ENCODE assay signal across 7 mouse cellular contexts in genomic region chr5:64378591-64379275, GRCm38 (mm10).
DNase-seq lines count a peak whose midpoint lies in the region; ATAC-seq lines count a peak whose summit lies in the region.

No protein-coding gene starts in this region.

- no peak overlapping the region for H3K9ac ChIP-seq in midbrain, embryonic 12.5 days (replicated peaks)
- H3K9ac ChIP-seq in midbrain, embryonic 14.5 days (replicated peaks; ENCODE audit: low read length) = no peak overlapping the region
- no peak overlapping the region for H3K9ac ChIP-seq in embryonic facial prominence, embryonic 14.5 days (ENCODE audit: low read depth, low read length)

- DNase-seq in midbrain, embryonic 14.5 days = no peak
- peak; percentile 54 for DNase-seq in embryonic facial prominence, embryonic 14.5 days (ENCODE audit: low spot score)
- DNase-seq in kidney, postnatal 10 days = peak; percentile 63
- DNase-seq in monocyte, adult 2 months (ENCODE audit: low read depth in 1 of 2, low spot score in 2 of 2) = peak; percentile 69 to 83
- no peak for DNase-seq in c-Kit-positive CD71-positive TER-119-positive erythroid progenitor cells, embryonic 14.5 days (ENCODE audit: low spot score)
- no peak for DNase-seq in right cerebral cortex, postnatal 4 days

- H3K27me3 ChIP-seq in midbrain, embryonic 12.5 days = no peaks in the 10 kb centered on the region
- no peaks in the 10 kb centered on the region for H3K27me3 ChIP-seq in midbrain, embryonic 14.5 days (ENCODE audit: control insufficient read depth, insufficient read depth, low read length)
- H3K27me3 ChIP-seq in embryonic facial prominence, embryonic 14.5 days (replicated peaks; ENCODE audit: control insufficient read depth, insufficient read depth, low read length) = no peaks in the 10 kb centered on the region

- no peak for ATAC-seq in midbrain, embryonic 12.5 days (ENCODE audit: low FRiP score, low read depth)
- ATAC-seq in midbrain, embryonic 14.5 days (ENCODE audit: low FRiP score, low TSS enrichment) = no peak
- peak; percentile 16; the same call in 1 of the 2 replicates for ATAC-seq in embryonic facial prominence, embryonic 14.5 days (ENCODE audit: low read depth)

- H3K4me3 ChIP-seq in midbrain, embryonic 12.5 days = no peak overlapping the region
- H3K4me3 ChIP-seq in midbrain, embryonic 14.5 days (replicated peaks; ENCODE audit: low read depth, low read length) = no peak overlapping the region
- no peak overlapping the region for H3K4me3 ChIP-seq in embryonic facial prominence, embryonic 14.5 days (ENCODE audit: low read depth, low read length)

- H3K4me2 ChIP-seq in midbrain, embryonic 12.5 days (replicated peaks) = no peak overlapping the region
- no peak overlapping the region for H3K4me2 ChIP-seq in midbrain, embryonic 14.5 days (ENCODE audit: low read length)
- peak overlapping the region; percentile 18; the same call in 1 of the 2 replicates for H3K4me2 ChIP-seq in embryonic facial prominence, embryonic 14.5 days (ENCODE audit: low read depth, low read length)

- no peaks in the 10 kb centered on the region for H3K9me3 ChIP-seq in midbrain, embryonic 12.5 days
- no peaks in the 10 kb centered on the region for H3K9me3 ChIP-seq in midbrain, embryonic 14.5 days (ENCODE audit: control insufficient read depth, low read length)
- H3K9me3 ChIP-seq in embryonic facial prominence, embryonic 14.5 days (ENCODE audit: control insufficient read depth, low read length) = no peaks in the 10 kb centered on the region

- H3K27ac ChIP-seq in midbrain, embryonic 12.5 days (replicated peaks) = 0 out of 2 replicates have a peak overlapping the region, but pooled peaks have one; percentile 25
- H3K27ac ChIP-seq in midbrain, embryonic 14.5 days (replicated peaks; ENCODE audit: low read depth, low read length) = no peak overlapping the region
- peak overlapping the region; percentile 81 for H3K27ac ChIP-seq in embryonic facial prominence, embryonic 14.5 days (replicated peaks; ENCODE audit: low read depth, low read length)

- H3K36me3 ChIP-seq in midbrain, embryonic 12.5 days = no peaks in the 10 kb centered on the region
- H3K36me3 ChIP-seq in midbrain, embryonic 14.5 days (ENCODE audit: control insufficient read depth, insufficient read depth, low read length) = no peaks in the 10 kb centered on the region
- no peaks in the 10 kb centered on the region for H3K36me3 ChIP-seq in embryonic facial prominence, embryonic 14.5 days (ENCODE audit: control insufficient read depth, insufficient read depth, low read length)

- WGBS in midbrain, embryonic 12.5 days = 72% methylated on average over 13 of the region's 13 CpGs
- 70% methylated on average over 13 of the region's 13 CpGs for WGBS in midbrain, embryonic 14.5 days
- 38% methylated on average over 13 of the region's 13 CpGs for WGBS in embryonic facial prominence, embryonic 14.5 days

- peaks cover 28% of the 10 kb centered on the region for H3K4me1 ChIP-seq in midbrain, embryonic 12.5 days
- H3K4me1 ChIP-seq in midbrain, embryonic 14.5 days (ENCODE audit: control insufficient read depth, insufficient read depth, low read length) = peaks cover 15% of the 10 kb centered on the region
- peaks cover 58% of the 10 kb centered on the region for H3K4me1 ChIP-seq in embryonic facial prominence, embryonic 14.5 days (ENCODE audit: control insufficient read depth, insufficient read depth, low read length)

Comparison
In these comparisons a context has a peak if more than half of its experiments do, and no peak if none do; other contexts are left out.
1. DNase-seq: peak in embryonic facial prominence, embryonic 14.5 days (single experiment), kidney, postnatal 10 days (single experiment) and monocyte, adult 2 months (2 of 2); none in midbrain, embryonic 14.5 days (single experiment), c-Kit-positive CD71-positive TER-119-positive erythroid progenitor cells, embryonic 14.5 days (single experiment) and right cerebral cortex, postnatal 4 days (single experiment).